Mouse (Mus musculus) forebrain, embryonic 10.5 days (tissue): ENCODE measurements around the gene Eps8l3. TPM values are rescaled to one million over a fixed set of nuclear protein-coding genes. Genes with fewer than 3 reads are reported as not detected.
"Not testable (repeated sequence)": the region's sequence is repeated elsewhere in the genome, so short reads cannot be mapped to it uniquely, and the experiment has no call there.

Experiments used
- DNase-seq: peaks from one replicate; pipeline ENCODE4 v3.0.0-alpha.2; 2017; ENCODE audit warnings: low spot score; ENCODE audit errors: extremely low spot score
- H3K27ac ChIP-seq: fragments of 300-500 bp; sonication (generic); 2 replicates; pipeline ENCODE4 v1.5.1; 2016; ENCODE audit warnings: mild to moderate bottlenecking
- H3K27me3 ChIP-seq: fragments of 300-500 bp; sonication (generic); 2 replicates; pipeline ENCODE4 v1.6.1; 2016; ENCODE audit warnings: mild to moderate bottlenecking; ENCODE audit not compliant: poor library complexity, severe bottlenecking
- H3K36me3 ChIP-seq: fragments of 300-500 bp; sonication (generic); replicated peaks from 2 replicates; pipeline ENCODE4 v1.6.1; 2016; ENCODE audit warnings: mild to moderate bottlenecking, moderate library complexity
- H3K4me1 ChIP-seq: fragments of 300-500 bp; sonication (generic); 2 replicates; pipeline ENCODE4 v1.6.1; 2016
- H3K4me3 ChIP-seq: fragments of 300-500 bp; sonication (generic); 2 replicates; pipeline ENCODE4 v1.5.1; 2016; ENCODE audit warnings: mild to moderate bottlenecking, moderate library complexity
- H3K9me3 ChIP-seq: fragments of 300-500 bp; sonication (generic); 2 replicates; pipeline ENCODE4 v1.6.1; 2016; ENCODE audit warnings: mild to moderate bottlenecking, moderate library complexity
- WGBS: fragments of 180-500 bp; shearing (Covaris S2); methylation state at CpG from one replicate; pipeline ENCODE4 v1.1.7; 2016; 5-methylcytosine and 5-hydroxymethylcytosine counted together
- polyA plus RNA-seq: library from polyadenylated mRNA; unstranded; fragments of >200 nt; fragmentation: Nextera tagmentation; extraction: Ambion mirVana; gene quantifications from 2 replicates; pipeline ENCODE4 v1.2.1, GENCODE M21; 2016

The Eps8l3 gene
- polyA plus RNA-seq, 1 experiment from 2014 or later = not detected

DNA sequence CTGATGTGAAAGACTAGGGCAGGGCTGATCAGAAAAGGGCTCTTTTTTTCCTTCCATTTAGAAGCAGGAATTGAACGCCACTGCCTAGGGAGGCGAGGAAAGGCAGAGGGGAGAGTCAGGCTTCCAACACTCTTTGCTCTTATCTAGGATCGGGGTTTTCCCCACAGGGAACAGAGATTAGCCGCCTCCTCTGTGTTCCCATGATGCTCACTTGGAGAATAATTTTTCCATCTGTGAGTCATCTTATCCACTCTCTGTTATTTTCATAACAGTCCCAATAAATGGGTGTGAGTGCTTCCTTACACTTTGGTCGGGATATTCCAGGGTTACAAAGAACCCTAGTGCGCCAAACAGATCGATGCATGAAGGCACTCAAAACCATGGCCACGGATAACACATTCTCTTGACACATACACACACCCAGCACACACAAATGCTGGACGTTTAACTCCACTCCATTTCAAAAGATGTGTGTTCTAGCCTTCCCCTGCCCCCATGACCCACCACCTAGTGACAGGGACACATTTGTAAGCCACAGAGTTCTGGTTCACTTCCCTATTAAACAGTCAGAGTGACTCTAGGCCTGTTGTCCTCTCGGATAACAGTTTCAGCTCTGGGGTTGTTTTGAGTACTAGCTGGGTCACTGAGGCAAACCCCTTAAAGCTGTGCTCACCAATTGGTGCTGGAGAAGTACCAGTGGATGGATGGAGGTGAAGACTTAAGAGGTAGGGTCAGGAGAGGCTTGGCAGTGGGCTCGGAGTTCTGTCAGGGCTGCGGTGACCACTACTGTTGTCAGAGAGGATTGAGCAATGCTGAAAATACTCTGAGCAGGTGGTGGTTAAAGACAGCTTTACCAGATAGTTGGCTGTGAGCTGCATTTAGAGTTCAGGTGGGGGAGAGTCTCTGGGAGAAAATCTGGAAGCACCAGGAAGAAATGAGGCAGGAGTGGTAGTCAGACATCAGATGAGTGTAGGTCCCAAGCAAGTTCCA is 1.0 kb downstream of the Eps8l3 start:
- DNase-seq = no peak
- Histone ChIP-seq H3K9me3 (no peaks in the 10 kb centered on the region), H3K4me1 (no peaks in the 10 kb centered on the region), H3K27ac (no peak overlapping the region), H3K4me3 (no peak overlapping the region), H3K27me3 (no peaks in the 10 kb centered on the region), H3K36me3 (no peaks in the 10 kb centered on the region)
- 86% methylated on average over 12 of the region's 12 CpGs for WGBS

DNA sequence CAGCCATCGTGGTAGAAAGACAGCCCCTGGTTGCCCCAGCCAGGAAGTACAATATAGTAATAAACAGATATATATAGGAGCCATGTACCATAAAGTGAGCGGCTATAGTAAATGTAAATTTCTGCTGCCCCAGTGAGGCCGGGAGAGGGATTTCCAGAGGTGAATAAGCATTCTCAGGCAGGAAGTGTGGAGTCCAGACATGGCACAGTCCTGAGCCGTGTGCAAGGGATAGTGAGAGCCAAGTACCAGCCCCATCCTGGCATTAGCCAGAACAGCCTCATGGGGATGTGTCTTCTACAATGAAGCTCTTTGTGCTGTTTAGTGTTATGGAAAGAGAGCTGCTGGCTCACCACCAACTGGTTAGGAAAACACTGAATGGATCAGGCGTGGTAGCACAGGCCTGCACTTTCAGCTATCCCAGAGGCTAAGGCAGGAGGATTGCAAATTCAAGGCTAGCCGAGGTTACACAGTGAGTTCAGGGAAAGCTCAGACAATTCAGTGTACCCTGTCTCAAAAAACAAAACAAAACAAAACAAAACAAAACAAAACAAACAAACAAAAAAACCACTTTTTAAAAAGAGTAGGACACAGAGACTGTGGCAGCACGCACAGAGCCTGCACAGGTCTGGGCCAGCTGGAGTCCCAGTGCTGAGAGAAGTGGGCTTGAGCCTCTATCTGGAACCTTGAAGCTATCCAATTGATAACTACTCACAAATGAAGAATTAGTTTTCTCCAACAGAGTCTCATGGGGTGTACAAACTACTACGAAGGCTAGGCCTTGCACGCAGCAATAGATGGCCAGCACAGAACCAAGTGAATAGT is 10.9 kb downstream of the Eps8l3 start:
- Histone ChIP-seq H3K4me1 (no peaks in the 10 kb centered on the region), H3K36me3 (no peaks in the 10 kb centered on the region), H3K27ac (no peak overlapping the region), H3K9me3 (no peaks in the 10 kb centered on the region), H3K27me3 (no peaks in the 10 kb centered on the region), H3K4me3 (no peak overlapping the region)
- WGBS = 90% methylated on average over 9 of the region's 9 CpGs
- DNase-seq = no peak

DNA sequence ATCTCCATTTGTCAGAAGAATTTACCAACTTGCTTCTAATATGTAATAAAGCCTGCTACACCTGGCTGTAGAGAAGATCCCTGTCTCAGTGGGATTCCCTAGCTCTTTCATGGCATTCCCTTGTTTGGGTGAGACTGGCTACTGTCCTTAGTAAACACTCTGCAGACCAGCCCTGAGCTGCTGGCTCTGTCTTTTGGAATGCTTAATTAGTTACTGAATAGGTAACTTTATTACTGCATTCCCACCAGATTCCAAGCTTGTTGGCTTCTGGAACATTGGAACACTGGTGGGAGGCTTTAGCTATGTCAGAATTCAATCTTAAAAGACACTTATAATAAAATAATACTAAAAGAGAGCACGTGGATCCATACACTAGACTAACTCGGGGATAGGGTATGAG is 12.2 kb downstream of the Eps8l3 start:
- 81% methylated on average over 2 of the region's 2 CpGs for WGBS

DNA sequence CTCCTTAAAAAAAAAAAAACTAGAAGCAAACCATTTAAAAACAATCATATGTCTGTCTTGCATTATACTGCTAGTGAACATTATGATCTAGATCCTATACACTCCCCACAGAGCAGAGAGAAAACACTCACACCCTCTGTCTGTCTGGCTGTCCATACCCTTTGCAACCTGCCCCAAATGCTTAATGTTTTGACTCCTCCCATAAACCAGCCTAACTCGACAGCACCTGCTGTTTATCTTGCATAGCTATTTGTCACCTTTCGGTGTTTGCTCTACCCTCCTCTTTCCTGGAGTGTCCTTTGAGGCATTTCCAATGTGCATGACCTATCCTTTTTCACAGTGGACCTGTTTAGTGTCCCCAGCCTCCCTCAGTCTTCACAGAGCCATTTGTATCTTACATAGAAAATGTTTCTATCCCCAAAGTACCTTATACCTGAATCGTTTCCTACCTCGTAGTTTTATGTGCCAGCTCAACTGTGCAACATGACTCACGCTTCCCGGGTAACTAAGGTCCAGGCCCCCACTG is 18.2 kb downstream of the Eps8l3 start:
- Histone ChIP-seq H3K27me3 (no peaks in the 10 kb centered on the region), H3K27ac (peak overlapping the region; percentile 96), H3K36me3 (peaks cover 29% of the 10 kb centered on the region), H3K4me3 (peak overlapping the region; percentile 87), H3K4me1 (peaks cover 17% of the 10 kb centered on the region), H3K9me3 (no peaks in the 10 kb centered on the region)
- 15% methylated on average over 6 of the region's 6 CpGs for WGBS
- no peak for DNase-seq

More for the DNA sequence above, 12.2 kb downstream of the Eps8l3 start:
- H3K4me1 ChIP-seq, H3K27me3 ChIP-seq, H3K9me3 ChIP-seq, H3K27ac ChIP-seq, H3K4me3 ChIP-seq, DNase-seq, H3K36me3 ChIP-seq: not testable (repeated sequence)

DNA sequence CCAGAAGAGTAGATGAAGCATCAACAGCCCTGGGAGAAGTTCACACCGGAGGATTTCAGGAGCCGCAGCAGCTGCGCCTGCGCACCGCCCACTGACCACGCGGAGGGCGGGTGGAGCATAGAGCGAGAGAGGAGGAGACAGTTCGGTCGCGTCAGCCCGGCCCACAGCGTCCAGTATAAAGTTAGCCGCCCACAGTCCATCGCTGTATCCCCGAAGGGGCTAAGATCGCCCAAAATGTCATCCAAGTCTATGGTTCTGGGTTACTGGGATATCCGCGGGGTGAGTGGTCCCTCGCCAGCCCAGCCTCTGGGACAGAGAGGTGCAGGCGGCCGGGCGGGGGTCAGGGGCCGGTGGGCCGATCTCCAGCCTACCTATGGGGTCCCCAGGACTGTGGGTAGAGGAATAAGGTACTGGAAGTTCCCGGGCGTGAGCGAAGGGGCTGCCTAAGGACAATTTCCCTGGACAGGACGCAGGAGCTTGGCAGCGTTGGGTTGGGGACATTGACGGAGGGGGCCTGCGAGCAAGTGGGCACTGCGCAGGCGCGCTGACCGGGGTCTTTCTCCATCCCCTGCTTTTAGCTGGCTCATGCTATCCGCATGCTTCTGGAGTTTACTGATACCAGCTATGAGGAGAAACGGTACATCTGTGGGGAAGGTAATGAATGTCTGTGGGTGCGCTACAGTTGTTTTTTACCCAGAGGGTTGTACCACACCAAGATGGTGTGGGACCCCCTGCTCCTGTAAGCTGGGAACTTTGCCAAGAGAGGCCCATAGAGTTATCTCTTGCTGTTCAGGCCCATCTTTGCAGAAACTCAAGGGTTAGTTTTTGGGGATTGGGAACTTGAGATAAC is 18.9 kb downstream of the Eps8l3 start, which contains the start of gene Gstm5:
Gstm5 (plus strand) TSS at position 102 of the 850 bp plus-strand sequence.
- Histone ChIP-seq H3K27ac (peak within 1 kb of the TSS; percentile 96), H3K9me3 (no peaks in the 10 kb centered on the region)

DNA sequence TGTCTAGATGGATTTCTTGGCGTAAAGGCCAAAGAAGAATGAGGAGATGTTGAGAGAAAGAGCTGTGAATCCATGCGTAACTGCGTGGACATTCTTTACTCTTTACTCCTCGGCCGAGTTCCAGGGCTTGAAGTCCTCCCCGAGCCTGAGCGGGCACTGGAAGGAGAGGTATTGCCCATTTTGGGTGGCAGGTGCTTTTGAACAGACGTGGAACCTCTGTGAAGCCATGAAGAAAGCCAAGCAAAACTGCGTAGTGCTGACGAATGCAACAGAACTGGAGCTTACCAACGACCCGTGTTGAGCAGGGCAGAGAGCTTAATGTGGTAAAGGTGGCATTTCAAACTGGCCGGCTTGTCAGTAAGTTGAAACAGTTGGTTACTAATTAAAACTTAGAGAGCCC is 21.7 kb downstream of the Eps8l3 start:
- 94% methylated on average over 13 of the region's 13 CpGs for WGBS
- DNase-seq = no peak
- Histone ChIP-seq H3K36me3 (peaks cover 29% of the 10 kb centered on the region), H3K9me3 (no peaks in the 10 kb centered on the region), H3K27ac (no peak overlapping the region), H3K4me1 (peaks cover 27% of the 10 kb centered on the region), H3K27me3 (no peaks in the 10 kb centered on the region), H3K4me3 (no peak overlapping the region)

More for the DNA sequence above, 18.9 kb downstream of the Eps8l3 start, which contains the start of gene Gstm5:
- H3K4me3 ChIP-seq = peak within 1 kb of the TSS; percentile 87
- WGBS = 6% methylated on average over 40 of the region's 40 CpGs
- no peaks in the 10 kb centered on the region for H3K27me3 ChIP-seq
- DNase-seq = peak; percentile 84
- peaks cover 29% of the 10 kb centered on the region for H3K36me3 ChIP-seq
- peaks cover 17% of the 10 kb centered on the region for H3K4me1 ChIP-seq

DNA sequence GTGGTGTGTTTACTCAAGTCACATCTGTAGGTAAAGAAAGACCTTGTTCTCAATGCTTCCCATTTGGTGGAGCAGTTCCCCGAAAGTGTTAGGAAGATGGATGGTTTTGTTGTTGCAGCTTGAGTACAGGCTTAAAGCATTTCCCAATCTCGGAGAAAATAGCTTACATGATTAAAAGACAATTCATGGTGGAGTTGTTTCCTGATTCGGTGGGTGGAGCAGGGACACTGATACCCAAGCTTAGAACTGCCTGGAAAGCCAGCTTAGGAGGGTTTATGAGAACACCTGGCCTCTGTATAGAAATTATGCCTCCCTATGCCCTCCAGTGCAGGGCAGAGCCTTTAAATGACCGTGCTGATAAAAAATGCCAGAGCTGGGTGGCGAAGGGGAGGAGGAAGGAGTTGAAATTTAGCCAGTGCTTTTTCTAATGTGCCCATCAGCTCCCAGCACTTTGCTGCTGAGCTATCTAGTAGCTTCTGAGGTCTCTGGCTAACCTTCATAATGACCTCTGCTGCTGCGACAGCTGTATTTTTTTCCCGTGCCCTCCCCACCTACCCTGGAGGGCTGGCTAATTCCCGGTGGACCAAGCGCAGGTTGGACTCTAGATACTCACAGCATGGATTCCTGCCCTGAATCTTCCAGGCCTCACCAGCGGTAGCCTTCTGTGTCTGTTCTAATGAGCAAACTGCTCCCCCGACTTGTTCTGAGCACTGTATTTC is 24.1 kb downstream of the Eps8l3 start:
- 83% methylated on average over 11 of the region's 11 CpGs for WGBS
- Histone ChIP-seq H3K36me3 (peaks cover 29% of the 10 kb centered on the region), H3K27ac (no peak overlapping the region), H3K4me1 (peaks cover 22% of the 10 kb centered on the region), H3K9me3 (no peaks in the 10 kb centered on the region), H3K27me3 (no peaks in the 10 kb centered on the region), H3K4me3 (no peak overlapping the region)
- DNase-seq = no peak

DNA sequence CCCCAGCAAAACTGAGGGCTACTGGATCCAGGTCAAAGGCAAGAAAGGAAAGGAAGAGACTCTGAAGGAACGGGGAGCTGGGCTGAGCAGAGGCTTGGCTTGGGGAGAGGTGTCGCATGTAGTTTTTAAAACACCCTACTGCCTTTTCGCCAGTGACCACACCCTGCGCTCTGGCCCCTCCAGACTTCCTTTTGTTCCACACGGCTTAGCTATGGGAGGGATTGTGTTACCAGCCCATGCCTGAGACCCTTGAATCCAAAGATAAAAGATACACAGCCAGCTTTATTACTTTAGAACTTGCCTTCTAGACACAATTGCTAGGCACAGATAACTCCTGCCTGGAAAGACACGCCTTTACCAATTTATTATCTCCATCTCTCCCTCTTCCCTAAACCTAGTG is 28.9 kb downstream of the Eps8l3 start:
- H3K4me1 ChIP-seq = peaks cover 17% of the 10 kb centered on the region
- H3K27ac ChIP-seq = no peak overlapping the region
- H3K4me3 ChIP-seq = no peak overlapping the region
- H3K9me3 ChIP-seq = no peaks in the 10 kb centered on the region
- 68% methylated on average over 6 of the region's 6 CpGs for WGBS
- H3K27me3 ChIP-seq = no peaks in the 10 kb centered on the region
- no peaks in the 10 kb centered on the region for H3K36me3 ChIP-seq
- no peak for DNase-seq

DNA sequence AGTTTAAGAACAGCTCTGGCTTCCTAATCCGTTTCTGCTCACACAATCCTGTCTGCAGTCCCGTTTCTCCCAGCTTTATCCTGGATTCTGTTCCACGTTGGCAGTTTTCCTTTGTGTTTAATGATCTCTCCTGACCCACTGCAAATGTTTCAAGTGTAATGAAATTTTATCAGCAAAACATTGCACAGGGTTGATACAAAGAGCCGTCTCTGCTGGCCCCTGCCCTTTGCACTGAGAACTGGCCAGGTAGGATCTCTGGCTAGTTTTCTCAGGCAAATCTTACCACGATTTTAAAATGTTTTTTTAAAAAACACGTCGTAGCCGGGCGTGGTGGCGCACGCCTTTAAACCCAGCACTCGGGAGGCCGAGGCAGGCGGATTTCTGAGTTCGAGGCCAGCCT is 39.6 kb downstream of the Eps8l3 start:
- H3K4me1 ChIP-seq = 0 out of 2 replicates have a peak, but pooled peaks cover 6% of the 10 kb centered on the region
- H3K27ac ChIP-seq = no peak overlapping the region
- H3K36me3 ChIP-seq = no peaks in the 10 kb centered on the region
- H3K9me3 ChIP-seq = no peaks in the 10 kb centered on the region
- H3K27me3 ChIP-seq = no peaks in the 10 kb centered on the region
- H3K4me3 ChIP-seq = no peak overlapping the region
- DNase-seq = no peak
- 81% methylated on average over 15 of the region's 15 CpGs for WGBS

DNA sequence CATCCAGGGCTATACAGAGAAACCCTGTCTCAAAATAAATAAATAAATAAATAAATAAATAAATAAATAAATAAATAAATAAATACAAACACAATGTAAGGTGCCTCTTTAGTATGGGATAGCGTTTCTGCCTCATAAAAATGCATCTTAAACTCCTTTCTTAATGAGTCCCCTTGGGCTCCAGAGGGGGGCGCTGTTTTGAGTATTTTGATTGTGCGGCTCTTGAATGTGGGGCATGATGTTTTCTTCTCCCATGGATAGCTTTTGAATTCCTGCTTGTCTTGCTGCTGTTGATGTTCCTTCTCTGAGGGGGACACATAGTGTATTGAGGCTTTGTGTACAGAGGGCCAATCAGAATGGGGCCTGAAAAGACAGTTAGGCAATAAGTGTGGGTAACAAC is 40.1 kb downstream of the Eps8l3 start:
- DNase-seq = no peak
- 84% methylated on average over 3 of the region's 3 CpGs for WGBS
- Histone ChIP-seq H3K27ac (no peak overlapping the region), H3K9me3 (no peaks in the 10 kb centered on the region), H3K4me1 (0 out of 2 replicates have a peak, but pooled peaks cover 6% of the 10 kb centered on the region), H3K27me3 (no peaks in the 10 kb centered on the region), H3K36me3 (no peaks in the 10 kb centered on the region), H3K4me3 (no peak overlapping the region)

DNA sequence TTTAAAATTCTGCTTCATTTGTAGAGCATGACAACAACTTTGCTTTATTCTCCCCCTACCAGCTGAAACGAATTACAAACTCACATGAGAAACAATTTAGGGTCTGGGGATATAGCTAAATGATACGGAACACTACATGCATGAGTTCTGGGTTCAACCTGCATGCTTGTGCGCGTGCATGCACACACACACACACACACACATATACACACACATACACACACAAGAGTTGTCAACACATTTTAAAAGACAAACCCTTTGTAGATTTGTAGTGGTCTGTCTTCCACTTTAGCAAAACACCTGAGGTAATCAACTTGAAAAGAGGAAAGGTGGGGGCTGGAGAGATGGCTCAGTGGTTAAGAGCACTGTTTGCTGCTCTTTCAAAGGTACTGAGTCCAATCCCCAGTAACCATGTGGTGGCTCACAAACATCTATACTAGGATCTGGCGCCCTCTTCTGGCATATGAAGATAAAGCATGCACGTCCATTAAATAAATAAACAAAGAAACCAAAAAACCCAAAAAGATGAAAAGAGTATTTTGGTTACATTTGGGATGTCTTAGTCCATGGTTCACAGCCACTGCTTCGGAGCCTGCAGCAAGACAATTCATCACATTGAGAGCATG is 40.9 kb downstream of the Eps8l3 start:
- WGBS = 63% methylated on average over 7 of the region's 7 CpGs
- DNase-seq = peak; percentile 55
- H3K4me1 ChIP-seq = 0 out of 2 replicates have a peak, but pooled peaks cover 6% of the 10 kb centered on the region
- no peaks in the 10 kb centered on the region for H3K27me3 ChIP-seq
- H3K9me3 ChIP-seq = no peaks in the 10 kb centered on the region
- no peaks in the 10 kb centered on the region for H3K36me3 ChIP-seq
- no peak overlapping the region for H3K4me3 ChIP-seq
- no peak overlapping the region for H3K27ac ChIP-seq
